Mouse (Mus musculus) limb, embryonic 15.5 days (tissue): ENCODE data around the gene Unc119b. TPM values are rescaled to one million over a fixed set of nuclear protein-coding genes. Genes with fewer than 3 reads are reported as not detected.

Experiments used
- ATAC-seq: fragments of 200-750 bp; cut with Nextera tagmentation; 2 replicates; pipeline ENCODE4 v1.8.0; 2017; ENCODE audit warnings: low read depth, moderate TSS enrichment; ENCODE audit not compliant: insufficient number of reproducible peaks, low FRiP score, low TSS enrichment
- H3K27ac ChIP-seq: fragments of 300-500 bp; sonication (generic); 2 replicates; pipeline ENCODE4 v1.5.1; 2015; ENCODE audit warnings: moderate library complexity, mild to moderate bottlenecking, inconsistent platforms
- H3K27me3 ChIP-seq: fragments of 300-500 bp; sonication (generic); 2 replicates; pipeline ENCODE4 v1.6.1; 2015; ENCODE audit warnings: inconsistent platforms
- H3K36me3 ChIP-seq: fragments of 300-500 bp; sonication (generic); 2 replicates; pipeline ENCODE4 v1.6.1; 2015; ENCODE audit warnings: inconsistent platforms
- H3K4me1 ChIP-seq: fragments of 300-500 bp; sonication (generic); 2 replicates; pipeline ENCODE4 v1.6.1; 2015; ENCODE audit warnings: inconsistent platforms
- H3K4me2 ChIP-seq: fragments of 300-500 bp; sonication (generic); 2 replicates; pipeline ENCODE4 v1.6.1; 2015; ENCODE audit warnings: mild to moderate bottlenecking, inconsistent platforms
- H3K4me3 ChIP-seq: fragments of 300-500 bp; sonication (generic); 2 replicates; pipeline ENCODE4 v1.5.1; 2015; ENCODE audit warnings: mild to moderate bottlenecking, inconsistent platforms
- H3K9ac ChIP-seq: fragments of 300-500 bp; sonication (generic); 2 replicates; pipeline ENCODE4 v1.6.1; 2015; ENCODE audit warnings: inconsistent platforms
- H3K9me3 ChIP-seq: fragments of 300-500 bp; sonication (generic); 2 replicates; pipeline ENCODE4 v1.6.1; 2016; ENCODE audit warnings: inconsistent platforms
- WGBS: fragments of 180-500 bp; shearing (Covaris S2); methylation state at CpG from one replicate; pipeline ENCODE4 v1.1.7; 2015; 5-methylcytosine and 5-hydroxymethylcytosine counted together
- polyA plus RNA-seq: library from polyadenylated mRNA; unstranded; fragments of >200 nt; fragmentation: Nextera tagmentation; extraction: Ambion mirVana; gene quantifications from 2 replicates; pipeline ENCODE4 v1.2.1, GENCODE M21; 2015

Gene Unc119b
- 34.8 and 36.9 TPM in 2 replicates for polyA plus RNA-seq

GRCm38 (mm10) chr5:115134234-115135165 is at the start of gene Unc119b:
Gene Unc119b, minus strand, starts transcription at chr5:115134975.
- Histone ChIP-seq H3K4me1 (peaks cover 13% of the 10 kb centered on the region), H3K36me3 (peaks cover 13% of the 10 kb centered on the region), H3K4me3 (peak within 1 kb of the TSS; percentile 89), H3K27me3 (no peaks in the 10 kb centered on the region), H3K9ac (peak within 1 kb of the TSS; percentile 71), H3K4me2 (peak within 1 kb of the TSS; percentile 91), H3K9me3 (no peaks in the 10 kb centered on the region), H3K27ac (peak within 1 kb of the TSS; percentile 71)
- peak; percentile 94 for ATAC-seq
- WGBS: under 1% methylated on average over 57 of the region's 81 CpGs

DNA sequence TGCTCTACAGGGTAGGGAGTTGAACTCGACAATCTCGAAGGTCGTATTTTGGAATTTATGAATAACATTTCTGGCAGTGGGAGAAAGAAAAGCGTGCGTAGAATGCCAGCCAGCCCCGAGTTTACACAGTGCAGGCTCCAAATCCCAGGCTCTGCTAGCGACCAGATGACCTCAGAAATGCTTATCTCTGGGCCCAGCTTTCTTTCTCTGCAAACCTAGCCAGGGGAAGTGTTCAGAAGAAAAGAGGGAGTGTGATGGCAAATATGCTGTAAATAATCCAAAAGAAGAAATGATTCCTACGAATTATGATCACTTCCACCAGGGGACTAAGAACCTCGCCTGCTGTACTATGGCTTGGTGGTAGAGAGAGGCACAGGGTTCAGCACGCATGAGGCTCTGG is 48.7 kb upstream of the Unc119b start:
- ATAC-seq: no peak
- Histone ChIP-seq H3K4me3 (no peak overlapping the region), H3K27ac (no peak overlapping the region), H3K4me1 (peaks cover 34% of the 10 kb centered on the region), H3K36me3 (no peaks in the 10 kb centered on the region), H3K9ac (no peak overlapping the region), H3K27me3 (peaks cover 5% of the 10 kb centered on the region), H3K9me3 (no peaks in the 10 kb centered on the region), H3K4me2 (no peak overlapping the region)
- 63% methylated on average over 10 of the region's 10 CpGs for WGBS

DNA sequence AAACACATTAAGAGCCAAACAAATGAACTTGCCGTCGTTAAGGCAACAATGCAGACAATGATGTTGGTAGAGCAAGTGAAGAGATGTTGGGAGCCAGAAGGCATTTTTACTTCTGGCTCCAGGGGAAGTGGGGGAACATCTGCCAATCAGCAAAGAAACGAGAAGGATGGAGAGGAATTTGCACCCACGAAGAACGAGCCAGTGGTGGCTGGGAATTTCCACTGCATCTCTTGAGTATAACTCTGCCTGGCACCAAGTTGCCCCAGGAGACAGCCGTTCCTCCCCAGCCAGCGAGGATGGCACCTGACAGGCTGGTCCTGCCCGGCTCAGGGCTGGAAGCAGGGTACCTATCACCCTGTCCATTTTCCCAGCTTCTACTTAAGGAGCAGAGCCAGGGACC is 48.1 kb upstream of the Unc119b start:
- Histone ChIP-seq H3K9ac (no peak overlapping the region), H3K4me1 (peaks cover 34% of the 10 kb centered on the region), H3K27me3 (peaks cover 4% of the 10 kb centered on the region), H3K4me3 (no peak overlapping the region), H3K27ac (no peak overlapping the region), H3K9me3 (no peaks in the 10 kb centered on the region), H3K36me3 (no peaks in the 10 kb centered on the region), H3K4me2 (no peak overlapping the region)
- WGBS: 68% methylated on average over 8 of the region's 8 CpGs
- no peak for ATAC-seq

- H3K36me3 ChIP-seq: no peaks in the 10 kb centered on the region
- H3K27me3 ChIP-seq: no peaks in the 10 kb centered on the region
- no peak overlapping the region for H3K4me2 ChIP-seq
- peak; percentile 47; the same call in 1 of the 2 replicates for ATAC-seq
- H3K27ac ChIP-seq: no peak overlapping the region
- H3K9me3 ChIP-seq: no peaks in the 10 kb centered on the region
- WGBS: 71% methylated on average over 13 of the region's 13 CpGs
- H3K4me1 ChIP-seq: peaks cover 20% of the 10 kb centered on the region
- no peak overlapping the region for H3K4me3 ChIP-seq
- H3K9ac ChIP-seq: no peak overlapping the region
Measured at GRCm38 (mm10) chr5:115181248-115181940, 46.6 kb upstream of the Unc119b start.

DNA sequence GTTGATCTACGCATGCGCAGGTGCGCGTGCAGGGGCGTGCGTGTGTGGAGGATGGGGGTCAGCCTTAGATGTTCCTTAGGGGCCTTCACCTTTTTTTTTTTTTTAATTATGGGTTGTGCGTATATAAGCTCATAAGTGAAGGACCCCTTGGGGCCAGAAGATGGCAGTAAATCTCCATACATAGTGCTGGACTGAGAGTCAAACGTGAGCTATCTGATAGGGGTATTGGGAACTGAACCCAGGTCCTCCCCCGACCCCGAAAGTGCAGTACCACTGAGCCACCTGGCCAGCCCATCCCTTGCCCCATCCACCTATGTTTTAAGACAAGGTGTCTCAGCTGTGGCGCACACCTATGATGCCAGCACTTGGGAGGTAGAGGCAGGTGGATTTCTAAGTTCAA is 44.8 kb upstream of the Unc119b start:
- H3K4me2 ChIP-seq: no peak overlapping the region
- H3K9me3 ChIP-seq: no peaks in the 10 kb centered on the region
- ATAC-seq: no peak
- 87% methylated on average over 11 of the region's 11 CpGs for WGBS
- H3K36me3 ChIP-seq: no peaks in the 10 kb centered on the region
- no peak overlapping the region for H3K9ac ChIP-seq
- H3K27me3 ChIP-seq: no peaks in the 10 kb centered on the region
- no peak overlapping the region for H3K4me3 ChIP-seq
- peaks cover 18% of the 10 kb centered on the region for H3K4me1 ChIP-seq
- no peak overlapping the region for H3K27ac ChIP-seq

DNA sequence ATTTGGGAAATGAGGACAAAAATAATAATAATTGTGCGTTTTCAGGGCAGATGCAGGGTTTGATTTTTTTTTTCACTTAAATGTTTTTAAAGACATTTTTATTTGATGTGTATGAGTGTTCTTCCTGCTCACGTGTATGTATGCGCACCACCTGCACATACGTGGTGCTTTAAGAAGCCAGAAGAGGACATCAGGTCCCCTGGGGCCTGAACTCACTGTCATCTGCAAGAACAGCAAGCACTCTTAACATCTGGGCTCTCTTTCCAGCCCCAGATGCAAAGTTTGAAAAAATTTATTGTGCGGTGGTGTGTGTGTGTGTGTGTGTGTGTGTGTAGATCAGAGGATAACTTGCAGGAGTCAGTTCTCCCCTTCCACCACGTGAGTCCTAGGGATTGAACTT is 43.1 kb upstream of the Unc119b start:
- no peak overlapping the region for H3K4me2 ChIP-seq
- WGBS: 71% methylated on average over 6 of the region's 6 CpGs
- no peak overlapping the region for H3K27ac ChIP-seq
- ATAC-seq: no peak
- H3K9me3 ChIP-seq: no peaks in the 10 kb centered on the region
- no peaks in the 10 kb centered on the region for H3K27me3 ChIP-seq
- no peak overlapping the region for H3K4me3 ChIP-seq
- no peaks in the 10 kb centered on the region for H3K36me3 ChIP-seq
- peaks cover 14% of the 10 kb centered on the region; the same call in 1 of the 2 replicates for H3K4me1 ChIP-seq
- no peak overlapping the region for H3K9ac ChIP-seq

DNA sequence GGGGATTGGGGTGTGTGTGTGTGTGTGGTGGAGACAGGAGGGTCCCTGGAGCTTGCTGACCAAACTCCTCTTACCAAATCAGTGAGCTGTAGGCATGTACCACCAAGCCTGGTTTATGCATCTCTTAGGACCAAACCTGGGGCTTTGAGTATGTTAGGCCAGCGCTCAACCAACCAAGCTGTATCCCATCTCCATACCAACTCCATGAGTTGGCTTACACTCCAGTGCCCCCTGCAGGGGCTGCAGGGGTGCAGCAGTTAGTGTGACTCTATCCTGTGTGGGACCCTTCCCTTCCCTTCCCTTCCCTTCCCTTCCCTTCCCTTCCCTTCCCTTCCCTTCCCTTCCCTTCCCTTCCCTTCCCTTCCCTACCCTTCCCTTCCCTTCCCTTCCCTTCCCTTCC is 39.8 kb upstream of the Unc119b start:
- Histone ChIP-seq H3K27ac (no peak overlapping the region), H3K4me3 (no peak overlapping the region), H3K36me3 (no peaks in the 10 kb centered on the region), H3K9ac (no peak overlapping the region), H3K9me3 (no peaks in the 10 kb centered on the region), H3K27me3 (no peaks in the 10 kb centered on the region), H3K4me1 (no peaks in the 10 kb centered on the region), H3K4me2 (no peak overlapping the region)
- 93% methylated on average over 1 of the region's 1 CpGs for WGBS
- no peak for ATAC-seq

DNA sequence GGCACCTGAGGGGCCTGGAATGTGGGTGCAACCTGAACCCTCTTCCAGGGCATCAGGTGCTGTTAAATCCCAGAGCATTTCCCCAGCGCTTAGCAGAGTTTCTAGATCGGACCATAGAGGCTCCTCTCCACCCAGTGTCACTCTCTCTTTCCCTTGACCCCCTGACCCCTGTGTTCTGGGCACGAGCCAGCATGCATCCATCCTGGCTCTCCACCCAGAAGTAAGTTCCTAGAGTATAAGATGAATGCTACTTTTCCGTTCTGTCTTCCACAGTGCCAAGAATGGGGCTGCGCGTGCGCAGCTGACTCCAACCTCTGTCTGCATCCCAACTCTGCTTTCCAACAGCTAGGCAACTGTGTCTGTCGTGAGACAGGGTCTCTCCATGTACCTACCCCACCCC is 35.4 kb upstream of the Unc119b start:
- Histone ChIP-seq H3K27me3 (no peaks in the 10 kb centered on the region), H3K27ac (no peak overlapping the region), H3K9ac (no peak overlapping the region), H3K4me3 (no peak overlapping the region), H3K4me1 (peaks cover 17% of the 10 kb centered on the region), H3K4me2 (no peak overlapping the region), H3K36me3 (no peaks in the 10 kb centered on the region), H3K9me3 (no peaks in the 10 kb centered on the region)
- no peak for ATAC-seq
- WGBS: 86% methylated on average over 8 of the region's 8 CpGs

DNA sequence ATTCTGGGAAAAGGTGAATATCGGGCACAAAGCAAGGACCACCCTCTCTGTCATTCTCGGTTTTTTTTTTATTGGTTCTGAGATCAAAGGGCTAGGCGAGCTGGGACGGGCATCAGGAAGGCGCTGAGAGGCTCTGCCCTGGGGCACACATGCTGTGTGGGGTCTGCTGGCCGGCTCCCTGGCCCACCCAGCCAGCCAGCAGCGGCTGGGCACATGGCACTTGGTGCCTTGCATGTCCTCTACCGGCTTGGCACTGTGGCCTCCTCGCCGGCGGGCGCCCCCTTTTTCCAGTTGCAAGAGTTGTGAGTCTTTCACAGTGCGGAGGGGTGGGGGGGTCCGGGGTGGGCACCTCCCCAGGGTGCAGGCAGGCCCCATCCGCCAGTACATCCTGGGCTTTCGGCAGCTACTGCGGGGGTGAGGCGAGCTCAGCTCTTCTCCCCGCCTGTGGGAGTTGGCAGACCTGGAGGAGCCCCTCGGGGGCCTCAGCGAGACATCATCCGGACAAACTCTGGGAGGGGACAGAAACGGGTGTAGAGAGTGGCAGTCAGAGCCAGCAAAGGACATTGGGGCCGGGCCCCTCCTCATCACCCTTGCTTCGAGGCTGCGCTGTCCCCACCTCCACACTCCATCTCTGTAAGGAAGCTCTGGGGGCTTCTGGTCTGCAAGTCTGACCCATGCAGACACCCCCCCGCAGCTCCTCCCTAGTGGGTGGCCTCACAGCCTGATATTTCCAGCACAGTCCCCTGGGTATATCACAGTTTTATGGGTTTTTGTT is 34.1 kb upstream of the Unc119b start:
- no peak overlapping the region for H3K9ac ChIP-seq
- H3K4me1 ChIP-seq: peaks cover 17% of the 10 kb centered on the region
- 20% methylated on average over 27 of the region's 27 CpGs for WGBS
- H3K27me3 ChIP-seq: no peaks in the 10 kb centered on the region
- 0 out of 2 replicates have a peak overlapping the region, but pooled peaks have one; percentile 25 for H3K4me2 ChIP-seq
- no peaks in the 10 kb centered on the region for H3K36me3 ChIP-seq
- ATAC-seq: no peak
- H3K4me3 ChIP-seq: peak overlapping the region; percentile 0; the same call in 1 of the 2 replicates
- no peak overlapping the region for H3K27ac ChIP-seq
- no peaks in the 10 kb centered on the region for H3K9me3 ChIP-seq

DNA sequence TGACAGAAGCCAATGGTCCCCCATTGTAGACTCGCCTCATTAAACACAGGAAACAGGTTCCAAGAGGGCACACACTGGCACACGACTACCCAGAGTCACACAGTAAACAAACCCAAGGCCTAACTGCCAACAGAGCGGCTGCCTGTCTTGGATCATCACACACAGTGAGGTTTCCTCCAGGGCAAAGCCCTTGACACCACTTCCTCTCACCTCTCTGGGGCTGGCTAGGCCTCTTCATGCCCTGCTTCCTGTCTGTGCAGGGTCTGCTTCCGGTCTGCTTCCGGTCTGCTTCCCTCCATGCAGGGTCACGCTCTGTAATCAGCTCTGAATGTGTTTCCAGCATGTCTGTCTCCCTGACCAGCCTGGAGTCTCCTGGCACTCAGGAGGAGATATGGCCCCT is 32.6 kb upstream of the Unc119b start:
- ATAC-seq: no peak
- Histone ChIP-seq H3K4me1 (peaks cover 26% of the 10 kb centered on the region), H3K36me3 (no peaks in the 10 kb centered on the region), H3K9me3 (no peaks in the 10 kb centered on the region), H3K4me3 (no peak overlapping the region), H3K4me2 (no peak overlapping the region), H3K9ac (no peak overlapping the region), H3K27ac (no peak overlapping the region), H3K27me3 (no peaks in the 10 kb centered on the region)
- 56% methylated on average over 6 of the region's 6 CpGs for WGBS

GRCm38 (mm10) chr5:115166815-115167194 is 32.0 kb upstream of the Unc119b start:
- 82% methylated on average over 7 of the region's 7 CpGs for WGBS
- Histone ChIP-seq H3K9ac (no peak overlapping the region), H3K4me1 (peaks cover 26% of the 10 kb centered on the region), H3K27me3 (no peaks in the 10 kb centered on the region), H3K27ac (no peak overlapping the region), H3K36me3 (no peaks in the 10 kb centered on the region), H3K9me3 (no peaks in the 10 kb centered on the region), H3K4me3 (no peak overlapping the region), H3K4me2 (no peak overlapping the region)
- ATAC-seq: no peak
